Mouse (Mus musculus) heart, embryonic 14.5 days (tissue): ENCODE measurements around the gene Nid1. TPM values are rescaled to one million over a fixed set of nuclear protein-coding genes. Genes with fewer than 3 reads are reported as not detected.
"Not testable (repeated sequence)": the region's sequence is repeated elsewhere in the genome, so short reads cannot be mapped to it uniquely, and the experiment has no call there.

Experiments
- ATAC-seq: fragments of 200-750 bp; cut with Nextera tagmentation; 2 replicates; pipeline ENCODE4 v1.8.0; 2017; ENCODE audit warnings: low read depth, moderate TSS enrichment; ENCODE audit not compliant: insufficient number of reproducible peaks, insufficient read depth, low FRiP score
- H3K27ac ChIP-seq, 2 experiments: fragments of 200-500 bp in 1 of 2; fragments of 300-500 bp in 1 of 2; sonication (generic) in 1 of 2; replicated peaks in 1 of 2; 2 replicates each; pipeline ENCODE4 v1.5.1; 2012 to 2014; ENCODE audit warnings: low read depth in 2 of 2, low read length in 2 of 2, control low read depth in 1 of 2, mild to moderate bottlenecking in 1 of 2, mixed read lengths in 1 of 2; ENCODE audit not compliant: control insufficient read depth in 1 of 2, insufficient read depth in 1 of 2
- H3K27me3 ChIP-seq: fragments of 300-500 bp; sonication (generic); 2 replicates; pipeline ENCODE4 v1.6.1; 2014; ENCODE audit warnings: mild to moderate bottlenecking, low read length, control low read depth; ENCODE audit not compliant: control insufficient read depth, insufficient read depth
- H3K36me3 ChIP-seq: fragments of 300-500 bp; sonication (generic); 2 replicates; pipeline ENCODE4 v1.6.1; 2014; ENCODE audit warnings: mild to moderate bottlenecking, control low read depth, low read length, mixed read lengths; ENCODE audit not compliant: control insufficient read depth, insufficient read depth
- H3K4me1 ChIP-seq, 2 experiments: fragments of 200-500 bp in 1 of 2; fragments of 300-500 bp in 1 of 2; sonication (generic) in 1 of 2; 2 replicates each; pipeline ENCODE4 v1.6.1; 2012 to 2014; ENCODE audit warnings: low read length in 2 of 2, control low read depth in 1 of 2, mixed read lengths in 1 of 2; ENCODE audit not compliant: control insufficient read depth in 2 of 2, insufficient read depth in 2 of 2
- H3K4me2 ChIP-seq: fragments of 300-500 bp; sonication (generic); 2 replicates; pipeline ENCODE4 v1.6.1; 2014; ENCODE audit warnings: mild to moderate bottlenecking, low read length
- H3K4me3 ChIP-seq, 2 experiments: fragments of 200-500 bp in 1 of 2; fragments of 300-500 bp in 1 of 2; sonication (generic) in 1 of 2; 2 replicates each; pipeline ENCODE4 v1.5.1; 2012 to 2014; ENCODE audit warnings: low read length in 2 of 2, mild to moderate bottlenecking in 2 of 2, control low read depth in 1 of 2, low read depth in 1 of 2, moderate library complexity in 1 of 2; ENCODE audit not compliant: control insufficient read depth in 1 of 2, insufficient read depth in 1 of 2
- H3K9ac ChIP-seq: fragments of 300-500 bp; sonication (generic); 2 replicates; pipeline ENCODE4 v1.6.1; 2014; ENCODE audit warnings: mild to moderate bottlenecking, low read length
- H3K9me3 ChIP-seq: fragments of 300-500 bp; sonication (generic); 2 replicates; pipeline ENCODE4 v1.6.1; 2016; ENCODE audit warnings: low read length, control low read depth; ENCODE audit not compliant: control insufficient read depth
- WGBS: fragments of 180-500 bp; shearing (Covaris S2); extraction: QIAGEN DNeasy Blood & Tissue Kit; methylation state at CpG from one replicate; pipeline ENCODE4 v1.1.7; 2014; 5-methylcytosine and 5-hydroxymethylcytosine counted together
- polyA plus RNA-seq: library from polyadenylated mRNA; unstranded; fragments of >200 nt; fragmentation: Nextera tagmentation; extraction: Ambion mirVana; gene quantifications from 2 replicates; pipeline ENCODE4 v1.2.1, GENCODE M21; 2014

The Nid1 gene
- polyA plus RNA-seq, 1 experiment from 2014 or later = 85.4 TPM

- not testable (repeated sequence) for H3K9me3 ChIP-seq, ATAC-seq
Measured at GRCm38 (mm10) chr13:13454249-13454648, 16.9 kb downstream of the Nid1 start.

GRCm38 (mm10) chr13:13455632-13456492 lies 18.5 kb downstream of the Nid1 start:
- H3K9ac ChIP-seq, H3K36me3 ChIP-seq, H3K27ac ChIP-seq, ATAC-seq, H3K4me3 ChIP-seq, H3K4me1 ChIP-seq, H3K9me3 ChIP-seq, H3K27me3 ChIP-seq, H3K4me2 ChIP-seq: not testable (repeated sequence)
- 54% methylated on average over 7 of the region's 9 CpGs for WGBS

More at GRCm38 (mm10) chr13:13454249-13454648, 16.9 kb downstream of the Nid1 start:
- not testable (repeated sequence) for H3K9ac ChIP-seq, H3K4me1 ChIP-seq, H3K36me3 ChIP-seq, H3K4me2 ChIP-seq, H3K27me3 ChIP-seq, H3K27ac ChIP-seq, H3K4me3 ChIP-seq
- WGBS = 86% methylated on average over 7 of the region's 7 CpGs

- H3K4me1 ChIP-seq = peaks cover 4 to 6% of the 10 kb centered on the region in 2 experiments; a peak in 2 of 4 replicates
- WGBS = 73% methylated on average over 4 of the region's 4 CpGs
- no peak overlapping the region for H3K4me2 ChIP-seq
- H3K4me3 ChIP-seq = no peak overlapping the region
- H3K27me3 ChIP-seq = no peaks in the 10 kb centered on the region
- H3K9me3 ChIP-seq = no peaks in the 10 kb centered on the region
- no peaks in the 10 kb centered on the region for H3K36me3 ChIP-seq
- no peak overlapping the region for H3K27ac ChIP-seq
- no peak for ATAC-seq
- no peak overlapping the region for H3K9ac ChIP-seq
Measured at GRCm38 (mm10) chr13:13458138-13458737, 20.9 kb downstream of the Nid1 start.

DNA sequence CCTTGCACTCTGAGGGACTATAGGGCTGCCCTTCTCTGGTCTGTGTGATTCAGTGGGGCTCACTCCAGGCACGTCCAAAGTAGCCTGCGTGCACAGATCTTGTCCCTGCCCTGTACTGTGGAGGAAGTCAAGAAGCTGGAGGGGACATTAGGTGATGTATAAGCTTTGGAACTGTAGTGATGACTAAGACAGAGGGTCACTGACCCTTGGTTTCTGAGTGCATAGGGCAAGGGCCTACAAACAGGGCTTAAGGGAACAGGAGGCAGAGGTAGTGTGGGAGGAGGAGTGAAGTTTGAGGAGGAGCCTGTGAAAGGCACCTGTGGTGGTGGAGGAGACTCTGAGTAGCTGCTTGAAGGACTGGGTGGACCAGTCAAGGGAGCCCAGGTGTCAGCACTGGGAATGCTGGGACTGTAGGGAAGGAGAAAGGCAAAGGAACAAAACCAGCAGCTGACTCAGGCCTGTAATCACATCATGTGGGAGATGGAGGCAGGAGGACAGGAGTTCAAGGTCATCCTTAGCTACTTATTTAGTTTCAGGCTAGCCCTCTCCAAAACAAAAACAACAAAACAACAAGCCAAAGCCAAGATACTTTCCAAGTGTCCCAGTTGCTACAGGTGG lies 23.3 kb downstream of the Nid1 start:
- H3K9me3 ChIP-seq = no peaks in the 10 kb centered on the region
- 85% methylated on average over 2 of the region's 2 CpGs for WGBS
- H3K27ac ChIP-seq = no peak overlapping the region
- H3K4me1 ChIP-seq = peaks cover 8 to 15% of the 10 kb centered on the region in 2 experiments
- H3K4me2 ChIP-seq = no peak overlapping the region
- no peak overlapping the region for H3K9ac ChIP-seq
- H3K4me3 ChIP-seq = no peak overlapping the region
- H3K27me3 ChIP-seq = no peaks in the 10 kb centered on the region
- ATAC-seq = no peak
- 0 out of 2 replicates have a peak, but pooled peaks cover 3% of the 10 kb centered on the region for H3K36me3 ChIP-seq

GRCm38 (mm10) chr13:13461446-13462192 lies 24.3 kb downstream of the Nid1 start:
- WGBS = 80% methylated on average over 4 of the region's 4 CpGs
- Histone ChIP-seq H3K4me1 (peaks cover 8 to 15% of the 10 kb centered on the region in 2 experiments), H3K9ac (no peak overlapping the region), H3K4me3 (no peak overlapping the region), H3K36me3 (0 out of 2 replicates have a peak, but pooled peaks cover 8% of the 10 kb centered on the region), H3K27me3 (no peaks in the 10 kb centered on the region), H3K9me3 (no peaks in the 10 kb centered on the region), H3K4me2 (no peak overlapping the region), H3K27ac (no peak overlapping the region)
- no peak for ATAC-seq

DNA sequence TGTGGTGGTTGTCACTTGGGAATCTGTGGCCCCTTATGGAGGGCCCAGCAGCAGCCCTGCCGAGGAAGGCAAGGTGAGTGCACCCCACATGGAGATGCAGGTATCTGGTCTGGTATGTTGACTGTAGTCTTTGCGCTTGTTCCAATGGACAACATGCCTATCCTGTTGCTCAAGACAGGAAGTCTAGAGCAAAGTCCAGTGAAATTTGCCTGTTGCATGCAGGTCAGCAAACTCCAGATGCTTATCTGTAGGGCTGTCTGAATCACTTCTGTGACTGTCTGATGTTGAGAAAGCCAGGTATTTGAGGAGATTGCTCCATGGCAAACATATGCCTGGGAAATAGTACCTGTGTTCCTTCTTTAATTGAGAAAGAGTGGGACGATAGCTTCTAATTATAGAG lies 26.6 kb downstream of the Nid1 start:
- H3K4me3 ChIP-seq = no peak overlapping the region
- WGBS = 66% methylated on average over 3 of the region's 3 CpGs
- peaks cover 22% of the 10 kb centered on the region for H3K36me3 ChIP-seq
- peaks cover 8 to 15% of the 10 kb centered on the region in 2 experiments for H3K4me1 ChIP-seq
- H3K27me3 ChIP-seq = no peaks in the 10 kb centered on the region
- H3K9me3 ChIP-seq = no peaks in the 10 kb centered on the region
- H3K27ac ChIP-seq = no peak overlapping the region
- no peak overlapping the region for H3K9ac ChIP-seq
- no peak overlapping the region for H3K4me2 ChIP-seq
- ATAC-seq = no peak

DNA sequence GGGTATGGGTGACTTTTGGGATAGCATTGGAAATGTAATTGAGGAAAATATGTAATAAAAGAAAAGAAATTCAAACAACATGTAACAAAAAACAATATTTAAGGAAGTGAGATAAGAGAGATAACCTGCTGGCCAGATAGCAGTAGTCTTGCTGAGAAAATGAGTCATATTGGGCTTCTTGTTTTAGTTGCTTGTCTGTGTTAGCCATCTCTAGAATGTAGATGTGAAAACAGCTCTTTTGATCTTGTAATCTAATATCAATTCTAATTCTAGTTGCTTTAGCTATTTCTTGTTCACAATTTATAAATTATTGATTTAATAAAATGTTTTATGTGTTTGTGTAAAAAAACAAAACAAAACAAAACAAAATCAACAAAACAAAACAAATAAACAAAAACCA lies 29.9 kb downstream of the Nid1 start:
- H3K9me3 ChIP-seq, H3K27me3 ChIP-seq, H3K4me2 ChIP-seq, ATAC-seq, H3K4me3 ChIP-seq, H3K27ac ChIP-seq, H3K9ac ChIP-seq: not testable (repeated sequence)
- peaks cover 6 to 13% of the 10 kb centered on the region in 2 experiments for H3K4me1 ChIP-seq
- H3K36me3 ChIP-seq = peaks cover 28% of the 10 kb centered on the region
